Comparison of ENCODE assay signal across 27 mouse cellular contexts in the genomic region with DNA sequence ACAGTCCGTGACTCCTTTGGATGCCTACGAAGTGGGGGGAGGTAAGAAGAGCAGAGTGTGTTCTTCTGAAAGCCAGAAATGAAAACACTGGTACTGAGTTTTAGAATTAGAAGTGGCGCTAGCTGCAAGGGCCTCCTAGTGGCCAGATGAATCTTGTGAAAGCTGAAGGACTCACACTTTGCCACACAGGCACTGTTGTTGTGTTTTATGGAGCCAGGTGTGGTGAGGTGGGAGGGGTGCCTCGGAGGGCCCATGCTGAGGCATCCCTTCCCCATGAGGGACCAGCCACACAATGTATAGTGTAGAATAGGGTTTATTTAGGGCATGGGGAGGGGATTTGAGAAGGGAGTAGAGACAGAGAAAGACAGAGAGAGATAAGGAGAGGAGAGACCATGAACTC. TPM values are rescaled to one million over a fixed set of nuclear protein-coding genes. Genes with fewer than 3 reads are reported as not detected.
DNase-seq lines count a peak whose midpoint lies in the region; ATAC-seq and TF ChIP-seq lines count a peak whose summit lies in the region.
"Had no signal": no experiment of that assay in that cellular context is flagged by ENCODE, and none has a peak within 500 bp of the region (broad histone marks: within the 10 kb centered on the region; RNA-seq: fewer than 3 reads in every experiment).

No protein-coding gene starts in this region.

- 93% methylated on average over 4 of the region's 4 CpGs for WGBS in midbrain, postnatal 0 days
- WGBS in midbrain, embryonic 13.5 days = 93% methylated on average over 4 of the region's 4 CpGs

- H3K4me3 ChIP-seq in layer of hippocampus, adult 2 months = no peak overlapping the region
- H3K4me3 ChIP-seq in midbrain, postnatal 0 days (ENCODE audit: low read depth, low read length) = no peak overlapping the region
- no peak overlapping the region for H3K4me3 ChIP-seq in midbrain, embryonic 13.5 days (replicated peaks)
- H3K4me3 ChIP-seq: forebrain, embryonic 13.5 days; heart, adult 2 months; heart, embryonic 13.5 days; hindbrain, embryonic 13.5 days; limb, embryonic 12.5 days; liver, embryonic 13.5 days; midbrain, embryonic 15.5 days; myocyte had no signal

- H3K27me3 ChIP-seq in midbrain, postnatal 0 days (ENCODE audit: insufficient read depth, low read length) = no peaks in the 10 kb centered on the region
- H3K27me3 ChIP-seq in midbrain, embryonic 13.5 days = no peaks in the 10 kb centered on the region
- H3K27me3 ChIP-seq: forebrain, embryonic 13.5 days; heart, embryonic 13.5 days; hindbrain, embryonic 13.5 days; limb, embryonic 12.5 days; liver, embryonic 13.5 days; midbrain, embryonic 15.5 days had no signal

- peaks cover 83% of the 10 kb centered on the region for H3K36me3 ChIP-seq in midbrain, postnatal 0 days (ENCODE audit: insufficient read depth, low read length)
- peaks cover 98% of the 10 kb centered on the region for H3K36me3 ChIP-seq in midbrain, embryonic 13.5 days

- TF ChIP-seq CTCF in layer of hippocampus, adult 2 months (conservative IDR thresholded peaks at IDR 0.05) = peak; percentile 33; the same call in 1 of the 2 replicates
- peak; percentile 34; the same call in 1 of the 2 replicates for TF ChIP-seq CTCF in midbrain, postnatal 0 days (IDR thresholded peaks at IDR 0.05)

- DNase-seq in layer of hippocampus, adult 2 months (ENCODE audit: low spot score in 2 of 2) = no peak
- DNase-seq in layer of hippocampus, postnatal 36 days = no peak
- DNase-seq in midbrain, postnatal 0 days (ENCODE audit: low spot score) = no peak
- peak; percentile 66 for DNase-seq in R1 (ENCODE audit: low read depth, low spot score)
- DNase-seq in thymus, postnatal 0 days (ENCODE audit: low spot score) = no peak
- DNase-seq: adrenal gland, adult 8-10 months; cerebellum, adult 9-10 months; gastrocnemius, postnatal 25 days; heart, adult 2 months; kidney, adult 8-10 months; kidney, postnatal 25 days; liver, embryonic 13.5 days; lung, postnatal 10 days; thymus, postnatal 25 days had no signal

- H3K4me1 ChIP-seq in midbrain, postnatal 0 days (ENCODE audit: insufficient read depth, low read length) = no peaks in the 10 kb centered on the region
- H3K4me1 ChIP-seq in midbrain, embryonic 13.5 days (replicated peaks) = no peaks in the 10 kb centered on the region
- H3K4me1 ChIP-seq: forebrain, embryonic 13.5 days; heart, embryonic 13.5 days; hindbrain, embryonic 13.5 days; limb, embryonic 12.5 days; midbrain, embryonic 15.5 days had no signal

- no peak overlapping the region for H3K27ac ChIP-seq in layer of hippocampus, adult 2 months
- no peak overlapping the region for H3K27ac ChIP-seq in midbrain, postnatal 0 days (ENCODE audit: low read depth, low read length)
- H3K27ac ChIP-seq in midbrain, embryonic 13.5 days = no peak overlapping the region
- H3K27ac ChIP-seq: forebrain, embryonic 13.5 days; heart, adult 2 months; heart, embryonic 13.5 days; hindbrain, embryonic 13.5 days; limb, embryonic 12.5 days; liver, embryonic 13.5 days; midbrain, embryonic 15.5 days had no signal

- H3K9me3 ChIP-seq in midbrain, postnatal 0 days (ENCODE audit: low read length) = no peaks in the 10 kb centered on the region
- no peaks in the 10 kb centered on the region for H3K9me3 ChIP-seq in midbrain, embryonic 13.5 days
- H3K9me3 ChIP-seq: forebrain, embryonic 13.5 days; G1E; heart, embryonic 13.5 days; hindbrain, embryonic 13.5 days; limb, embryonic 12.5 days; liver, embryonic 13.5 days; midbrain, embryonic 15.5 days had no signal

- H3K4me2 ChIP-seq in midbrain, postnatal 0 days (ENCODE audit: low read depth, low read length, poor library complexity, severe bottlenecking) = no peak overlapping the region
- no peak overlapping the region for H3K4me2 ChIP-seq in midbrain, embryonic 13.5 days (replicated peaks)
- H3K4me2 ChIP-seq: forebrain, embryonic 13.5 days; heart, embryonic 13.5 days; hindbrain, embryonic 13.5 days; limb, embryonic 12.5 days; liver, embryonic 13.5 days; midbrain, embryonic 15.5 days had no signal

- H3K9ac ChIP-seq in midbrain, postnatal 0 days (replicated peaks; ENCODE audit: low read length, poor library complexity, severe bottlenecking) = no peak overlapping the region
- no peak overlapping the region for H3K9ac ChIP-seq in midbrain, embryonic 13.5 days (replicated peaks)
- H3K9ac ChIP-seq: forebrain, embryonic 13.5 days; heart, embryonic 13.5 days; hindbrain, embryonic 13.5 days; limb, embryonic 12.5 days; liver, embryonic 13.5 days; midbrain, embryonic 15.5 days had no signal

- no peak for ATAC-seq in midbrain, postnatal 0 days (ENCODE audit: low FRiP score)
- no peak for ATAC-seq in midbrain, embryonic 13.5 days
- ATAC-seq in frontal cortex, adult (ENCODE audit: low TSS enrichment) = no peak
- ATAC-seq: activated CD4-positive, CD25-positive, alpha-beta regulatory T cell, adult 4 months; forebrain, embryonic 13.5 days; inflammation-experienced regulatory T-cells, adult 6 months; midbrain, embryonic 15.5 days had no signal

RNA-seq across cellular contexts. Expression of a gene that starts 17.6 kb away (rescaled TPM):
- 1 to 10 TPM; 9.7 to 9.8 TPM for total RNA-seq in layer of hippocampus, adult 2 months (2021)
- 10 to 100 TPM; 10.9 to 11.0 TPM for total RNA-seq in layer of hippocampus, postnatal 36 days (2021)
- 96.0 and 101 TPM in 2 replicates for total RNA-seq in midbrain, postnatal 0 days (2014; rRNA removed)
- polyA plus RNA-seq in midbrain, postnatal 0 days (2015; fragmentation: Nextera tagmentation; extraction: Ambion mirVana) = 69.6 and 74.9 TPM in 2 replicates
- 88.8 and 93.3 TPM in 2 replicates for polyA plus RNA-seq in midbrain, embryonic 13.5 days (2015; fragmentation: Nextera tagmentation; extraction: Ambion mirVana)
- 1.4 and 1.8 TPM in 2 replicates for polyA plus RNA-seq in thymus, postnatal 0 days (2015; fragmentation: Nextera tagmentation; extraction: Ambion mirVana)
- total RNA-seq: gastrocnemius, postnatal 25 days; heart, adult 2 months; heart, postnatal 25 days had no signal
- polyA plus RNA-seq: G1E; spleen, adult 2 months had no signal

RNA-seq across cellular contexts. Expression of a gene that starts 20.0 kb away (rescaled TPM):
- 10 to 100 TPM; 23.6 to 37.6 TPM for total RNA-seq in layer of hippocampus, adult 2 months (2021)
- total RNA-seq in layer of hippocampus, postnatal 36 days (2021) = 10 to 100 TPM; 24.7 to 27.9 TPM
- total RNA-seq in midbrain, postnatal 0 days (2014; rRNA removed) = 15.0 and 22.1 TPM in 2 replicates
- polyA plus RNA-seq in midbrain, postnatal 0 days (2015; fragmentation: Nextera tagmentation; extraction: Ambion mirVana) = 40.8 and 43.5 TPM in 2 replicates
- polyA plus RNA-seq in midbrain, embryonic 13.5 days (2015; fragmentation: Nextera tagmentation; extraction: Ambion mirVana) = 59.3 and 62.1 TPM in 2 replicates
- 37.1 and 47.2 TPM in 2 replicates for polyA plus RNA-seq in thymus, postnatal 0 days (2015; fragmentation: Nextera tagmentation; extraction: Ambion mirVana)

RNA-seq across cellular contexts. Expression of a gene that starts 20.9 kb away (rescaled TPM):
- 10 to 100 TPM; 30.3 to 30.6 TPM for total RNA-seq in layer of hippocampus, adult 2 months (2021)
- 10 to 100 TPM; 25.8 to 27.5 TPM for total RNA-seq in layer of hippocampus, postnatal 36 days (2021)
- total RNA-seq in midbrain, postnatal 0 days (2014; rRNA removed) = 21.4 and 28.8 TPM in 2 replicates
- polyA plus RNA-seq in midbrain, postnatal 0 days (2015; fragmentation: Nextera tagmentation; extraction: Ambion mirVana) = 42.8 and 43.9 TPM in 2 replicates
- polyA plus RNA-seq in midbrain, embryonic 13.5 days (2015; fragmentation: Nextera tagmentation; extraction: Ambion mirVana) = 40.8 and 44.3 TPM in 2 replicates
- 13.4 and 13.8 TPM in 2 replicates for polyA plus RNA-seq in thymus, postnatal 0 days (2015; fragmentation: Nextera tagmentation; extraction: Ambion mirVana)
